Mouse (Mus musculus) cortical plate, adult 2 months (tissue): ENCODE data around the gene Srm.

Experiments used
- CTCF ChIP-seq: fragments of 200-500 bp; IDR thresholded peaks from 2 replicates; pipeline ENCODE4 v1.5.1; 2011; ENCODE audit warnings: mild to moderate bottlenecking, control low read depth, low read length; ENCODE audit not compliant: insufficient read depth; ENCODE audit errors: extremely low read depth
- POLR2A ChIP-seq: fragments of 200-500 bp; IDR thresholded peaks from 2 replicates; pipeline ENCODE4 v1.6.1; 2011; ENCODE audit warnings: mild to moderate bottlenecking, low read length, control low read depth; ENCODE audit not compliant: insufficient read depth; ENCODE audit errors: extremely low read depth

DNA sequence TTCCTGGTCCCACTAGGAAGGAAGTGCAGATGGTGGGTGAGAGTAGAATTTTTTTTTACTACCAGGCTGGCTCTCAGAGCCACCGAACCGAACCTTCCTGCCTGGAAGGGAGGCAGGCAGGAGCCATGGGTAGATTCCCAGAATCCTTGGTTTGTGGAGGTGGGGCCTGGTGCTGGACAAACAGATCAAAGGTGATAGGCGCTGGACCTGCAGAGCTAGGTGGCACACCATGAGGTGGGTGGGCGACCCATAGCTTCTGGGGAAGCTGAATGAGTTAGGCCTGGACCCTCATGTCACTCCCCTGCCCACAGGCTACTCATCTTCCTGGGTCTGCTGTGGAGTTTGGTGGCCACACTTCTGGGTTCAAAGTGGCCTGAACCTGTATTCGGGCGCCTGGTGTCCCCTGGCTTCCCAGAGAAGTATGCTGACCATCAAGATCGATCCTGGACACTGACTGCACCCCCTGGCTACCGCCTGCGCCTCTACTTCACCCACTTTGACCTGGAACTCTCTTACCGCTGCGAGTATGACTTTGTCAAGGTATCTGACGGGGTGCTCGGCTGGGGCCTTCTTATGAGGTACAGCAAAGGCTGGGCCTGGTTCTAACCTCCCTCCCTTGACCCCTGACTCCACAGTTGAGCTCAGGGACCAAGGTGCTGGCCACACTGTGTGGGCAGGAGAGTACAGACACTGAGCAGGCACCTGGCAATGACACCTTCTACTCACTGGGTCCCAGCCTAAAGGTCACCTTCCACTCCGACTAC, 11.2 kb downstream of the Srm start, which contains the start of gene Masp2:
- TF ChIP-seq POLR2A, result no peak
- TF ChIP-seq CTCF, result no peak
